Mouse (Mus musculus) midbrain, embryonic 10.5 days (tissue): Measurements from ENCODE around the gene Dscam. TPM values are rescaled to one million over a fixed set of nuclear protein-coding genes. Genes with fewer than 3 reads are reported as not detected.

Experiments used
- DNase-seq: peaks from one replicate; pipeline ENCODE4 v3.0.0-alpha.2; 2017; ENCODE audit warnings: low spot score
- H3K27ac ChIP-seq: fragments of 300-500 bp; sonication (generic); replicated peaks from 2 replicates; pipeline ENCODE4 v1.5.1; 2016; ENCODE audit warnings: mild to moderate bottlenecking
- H3K27me3 ChIP-seq: fragments of 300-500 bp; sonication (generic); 2 replicates; pipeline ENCODE4 v1.6.1; 2016; ENCODE audit warnings: low read depth, mild to moderate bottlenecking; ENCODE audit not compliant: poor library complexity, severe bottlenecking
- H3K36me3 ChIP-seq: fragments of 300-500 bp; sonication (generic); 2 replicates; pipeline ENCODE4 v1.6.1; 2016; ENCODE audit warnings: mild to moderate bottlenecking, moderate library complexity
- H3K4me1 ChIP-seq: fragments of 300-500 bp; sonication (generic); 2 replicates; pipeline ENCODE4 v1.6.1; 2016
- H3K4me3 ChIP-seq: fragments of 300-500 bp; sonication (generic); 2 replicates; pipeline ENCODE4 v1.5.1; 2016; ENCODE audit warnings: mild to moderate bottlenecking, moderate library complexity
- H3K9me3 ChIP-seq: fragments of 300-500 bp; sonication (generic); replicated peaks from 2 replicates; pipeline ENCODE4 v1.6.1; 2016; ENCODE audit warnings: mild to moderate bottlenecking
- WGBS: fragments of 180-500 bp; shearing (Covaris S2); methylation state at CpG from one replicate; pipeline ENCODE4 v1.1.7; 2016; 5-methylcytosine and 5-hydroxymethylcytosine counted together
- polyA plus RNA-seq: library from polyadenylated mRNA; unstranded; fragments of >200 nt; fragmentation: Nextera tagmentation; extraction: Ambion mirVana; gene quantifications from 2 replicates; pipeline ENCODE4 v1.2.1, GENCODE M21; 2016

Gene Dscam
- polyA plus RNA-seq, 1 experiment from 2014 or later, result 0.46 TPM

DNA sequence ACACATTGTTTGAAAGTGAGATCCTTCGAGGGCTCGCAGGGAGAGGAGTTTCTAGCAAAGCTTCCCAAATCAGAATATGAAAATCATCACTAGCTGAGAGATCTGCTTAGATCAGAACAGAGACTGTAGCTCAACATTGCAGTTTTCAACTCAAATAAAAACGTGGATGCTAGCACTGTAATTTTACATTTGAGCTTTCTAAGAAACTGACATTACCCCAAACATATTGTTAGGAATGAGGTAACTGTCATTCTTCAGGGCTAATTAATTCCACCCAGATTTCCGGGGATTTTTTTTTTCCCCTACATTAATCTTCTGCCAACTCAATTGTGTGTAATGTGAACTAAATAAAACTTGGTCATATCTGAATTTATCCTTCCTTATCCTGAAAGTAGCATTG, 110.3 kb downstream of the Dscam start:
- WGBS, result 79% methylated on average over 4 of the region's 4 CpGs
- Histone ChIP-seq H3K4me3 (no peak overlapping the region), H3K9me3 (no peaks in the 10 kb centered on the region), H3K27me3 (no peaks in the 10 kb centered on the region), H3K36me3 (no peaks in the 10 kb centered on the region), H3K4me1 (peaks cover 5% of the 10 kb centered on the region; the same call in 1 of the 2 replicates), H3K27ac (no peak overlapping the region)
- no peak for DNase-seq

- Histone ChIP-seq H3K27ac (no peak overlapping the region), H3K9me3 (no peaks in the 10 kb centered on the region), H3K4me1 (no peaks in the 10 kb centered on the region), H3K27me3 (no peaks in the 10 kb centered on the region), H3K36me3 (no peaks in the 10 kb centered on the region), H3K4me3 (no peak overlapping the region)
- 84% methylated on average over 4 of the region's 4 CpGs for WGBS
- DNase-seq, result no peak
Observed at GRCm38 (mm10) chr16:97035271-97035670, 135.3 kb downstream of the Dscam start.

DNA sequence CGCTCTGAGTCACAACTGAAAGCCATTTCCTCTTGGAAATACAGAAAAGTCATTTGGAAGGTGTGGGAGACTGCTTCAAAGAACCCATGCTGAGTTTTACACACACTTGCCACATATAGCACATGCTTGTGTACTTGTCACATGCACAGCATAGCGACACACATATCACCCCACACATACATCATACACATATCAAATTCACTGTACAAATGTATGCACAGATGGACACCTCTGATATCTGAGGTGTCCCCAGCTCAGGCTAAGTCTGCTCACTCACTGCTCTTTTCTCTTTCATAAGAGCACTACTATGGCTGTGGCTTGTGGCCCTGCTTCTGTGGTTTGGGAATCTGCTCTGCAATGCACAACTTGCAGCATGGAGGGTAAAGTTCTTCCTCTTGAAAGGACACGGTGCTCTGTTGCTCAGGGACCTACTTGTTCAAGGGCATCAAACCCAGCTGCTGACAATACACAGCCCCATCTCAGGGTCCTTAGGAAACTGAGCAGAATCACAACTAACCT, 137.0 kb downstream of the Dscam start:
- Histone ChIP-seq H3K27me3 (no peaks in the 10 kb centered on the region), H3K4me1 (no peaks in the 10 kb centered on the region), H3K9me3 (no peaks in the 10 kb centered on the region), H3K36me3 (no peaks in the 10 kb centered on the region), H3K4me3 (no peak overlapping the region), H3K27ac (no peak overlapping the region)
- no peak for DNase-seq
- WGBS, result 94% methylated on average over 3 of the region's 3 CpGs

GRCm38 (mm10) chr16:97027701-97028100, 142.9 kb downstream of the Dscam start:
- WGBS, result 91% methylated on average over 1 of the region's 1 CpGs
- no peaks in the 10 kb centered on the region for H3K4me1 ChIP-seq

GRCm38 (mm10) chr16:97026803-97027202, 143.7 kb downstream of the Dscam start:
- no peaks in the 10 kb centered on the region for H3K27me3 ChIP-seq
- H3K4me1 ChIP-seq, result no peaks in the 10 kb centered on the region
- no peak overlapping the region for H3K27ac ChIP-seq
- H3K9me3 ChIP-seq, result no peaks in the 10 kb centered on the region
- 86% methylated on average over 5 of the region's 5 CpGs for WGBS
- DNase-seq, result no peak
- H3K36me3 ChIP-seq, result no peaks in the 10 kb centered on the region
- no peak overlapping the region for H3K4me3 ChIP-seq

More at GRCm38 (mm10) chr16:97027701-97028100, 142.9 kb downstream of the Dscam start:
- Histone ChIP-seq H3K9me3 (no peaks in the 10 kb centered on the region), H3K27me3 (no peaks in the 10 kb centered on the region), H3K4me3 (no peak overlapping the region), H3K27ac (no peak overlapping the region), H3K36me3 (no peaks in the 10 kb centered on the region)
- DNase-seq, result no peak

- H3K27me3 ChIP-seq, result no peaks in the 10 kb centered on the region
- H3K27ac ChIP-seq, result no peak overlapping the region
- 82% methylated on average over 4 of the region's 4 CpGs for WGBS
- H3K4me3 ChIP-seq, result no peak overlapping the region
- no peaks in the 10 kb centered on the region for H3K4me1 ChIP-seq
- no peak for DNase-seq
- H3K9me3 ChIP-seq, result no peaks in the 10 kb centered on the region
- no peaks in the 10 kb centered on the region for H3K36me3 ChIP-seq
Observed at GRCm38 (mm10) chr16:97024406-97024805, 146.1 kb downstream of the Dscam start.

GRCm38 (mm10) chr16:97021496-97021895, 149.1 kb downstream of the Dscam start:
- no peak for DNase-seq
- no peaks in the 10 kb centered on the region for H3K9me3 ChIP-seq
- 89% methylated on average over 6 of the region's 6 CpGs for WGBS

GRCm38 (mm10) chr16:97018304-97018703, 152.2 kb downstream of the Dscam start:
- H3K36me3 ChIP-seq, result no peaks in the 10 kb centered on the region
- no peak overlapping the region for H3K4me3 ChIP-seq
- DNase-seq, result no peak
- 81% methylated on average over 5 of the region's 5 CpGs for WGBS
- no peaks in the 10 kb centered on the region for H3K9me3 ChIP-seq
- H3K4me1 ChIP-seq, result peaks cover 10% of the 10 kb centered on the region; the same call in 1 of the 2 replicates
- H3K27me3 ChIP-seq, result no peaks in the 10 kb centered on the region
- peak overlapping the region; percentile 63 for H3K27ac ChIP-seq

More at GRCm38 (mm10) chr16:97021496-97021895, 149.1 kb downstream of the Dscam start:
- Histone ChIP-seq H3K4me3 (no peak overlapping the region), H3K4me1 (peaks cover 10% of the 10 kb centered on the region; the same call in 1 of the 2 replicates), H3K36me3 (no peaks in the 10 kb centered on the region), H3K27me3 (no peaks in the 10 kb centered on the region), H3K27ac (no peak overlapping the region)

- H3K4me1 ChIP-seq, result peaks cover 10% of the 10 kb centered on the region; the same call in 1 of the 2 replicates
- no peak for DNase-seq
- no peaks in the 10 kb centered on the region for H3K27me3 ChIP-seq
- no peaks in the 10 kb centered on the region for H3K9me3 ChIP-seq
- peak overlapping the region; percentile 63 for H3K27ac ChIP-seq
- no peaks in the 10 kb centered on the region for H3K36me3 ChIP-seq
- no peak overlapping the region for H3K4me3 ChIP-seq
- 88% methylated on average over 2 of the region's 3 CpGs for whole genome bisulfite sequencing
Observed at GRCm38 (mm10) chr16:97017171-97017738, 153.3 kb downstream of the Dscam start.

- 81% methylated on average over 2 of the region's 2 CpGs for WGBS
- no peaks in the 10 kb centered on the region for H3K9me3 ChIP-seq
- H3K27ac ChIP-seq, result peak overlapping the region; percentile 42; the same call in 1 of the 2 replicates
- H3K4me1 ChIP-seq, result peaks cover 10% of the 10 kb centered on the region; the same call in 1 of the 2 replicates
- H3K4me3 ChIP-seq, result no peak overlapping the region
- no peak for DNase-seq
- H3K36me3 ChIP-seq, result no peaks in the 10 kb centered on the region
- no peaks in the 10 kb centered on the region for H3K27me3 ChIP-seq
Observed at GRCm38 (mm10) chr16:97016244-97016850, 154.2 kb downstream of the Dscam start.

GRCm38 (mm10) chr16:97014343-97014742, 156.2 kb downstream of the Dscam start:
- no peak for DNase-seq
- Histone ChIP-seq H3K27ac (no peak overlapping the region), H3K4me3 (no peak overlapping the region), H3K4me1 (peaks cover 14% of the 10 kb centered on the region; the same call in 1 of the 2 replicates), H3K27me3 (no peaks in the 10 kb centered on the region), H3K36me3 (no peaks in the 10 kb centered on the region), H3K9me3 (no peaks in the 10 kb centered on the region)
- WGBS, result 82% methylated on average over 3 of the region's 3 CpGs

DNA sequence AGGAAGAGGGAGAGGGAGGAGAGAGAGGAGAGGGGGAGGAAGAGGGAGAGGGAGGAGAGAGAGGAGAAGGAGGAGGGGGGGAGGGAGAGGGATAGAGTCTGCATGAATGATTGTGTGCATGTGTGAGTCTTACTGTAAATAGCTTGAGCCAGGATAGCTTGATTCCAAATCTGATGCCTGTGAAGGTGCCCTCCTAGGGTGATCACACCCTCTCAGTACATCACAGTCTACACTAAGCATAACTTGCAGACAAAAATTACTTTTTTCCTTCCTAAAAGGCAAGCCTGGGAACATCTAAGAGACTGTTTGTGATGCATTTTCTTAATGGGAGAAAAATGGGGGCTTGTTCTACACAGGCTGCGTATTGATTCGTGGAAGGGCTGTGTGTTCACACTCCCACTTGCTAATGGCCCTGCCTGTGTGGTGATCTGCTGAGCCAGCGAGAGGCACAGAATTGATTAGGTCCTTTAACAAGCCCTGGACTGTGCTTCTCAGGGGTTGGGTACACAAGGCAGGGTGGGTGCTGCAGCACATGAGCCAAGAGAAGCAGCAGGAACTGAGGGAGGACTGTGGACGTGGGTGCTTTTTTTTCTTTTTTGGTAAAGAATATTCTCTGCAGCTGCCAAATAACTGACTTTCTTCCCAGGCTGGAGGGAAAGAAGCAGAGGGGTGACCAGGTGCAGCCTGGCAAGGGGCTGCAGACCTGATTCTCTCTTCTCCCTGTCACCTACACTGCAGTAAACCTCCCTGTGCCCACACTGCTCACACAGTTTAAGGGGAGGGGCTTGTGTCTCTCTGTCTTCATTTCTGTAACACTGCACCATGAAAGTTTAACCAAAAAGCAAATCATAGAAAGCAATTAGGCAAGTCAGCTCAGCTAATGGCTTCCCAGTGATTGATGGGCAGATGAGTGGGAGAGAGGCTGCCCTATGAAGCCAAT, 161.2 kb downstream of the Dscam start:
- Histone ChIP-seq H3K4me3 (no peak overlapping the region), H3K27me3 (no peaks in the 10 kb centered on the region), H3K4me1 (peaks cover 31% of the 10 kb centered on the region), H3K27ac (peak overlapping the region; percentile 69), H3K9me3 (no peaks in the 10 kb centered on the region), H3K36me3 (no peaks in the 10 kb centered on the region)
- 73% methylated on average over 4 of the region's 4 CpGs for WGBS
- no peak for DNase-seq
